Mouse (Mus musculus) testis, adult 2 months (tissue): ENCODE data around the gene Rcc2.

Source experiments
- CTCF ChIP-seq: fragments of 200-500 bp; IDR thresholded peaks from 2 replicates; pipeline ENCODE4 v1.5.1; 2012; ENCODE audit warnings: low read depth, mild to moderate bottlenecking, inconsistent platforms, low read length, moderate library complexity; ENCODE audit not compliant: control insufficient read depth, insufficient read depth, insufficient replicate concordance
- POLR2A ChIP-seq: fragments of 200-500 bp; IDR thresholded peaks from 2 replicates; pipeline ENCODE4 v1.6.1; 2012; ENCODE audit warnings: low read depth, mild to moderate bottlenecking, inconsistent platforms, low read length, moderate library complexity; ENCODE audit not compliant: control insufficient read depth

DNA sequence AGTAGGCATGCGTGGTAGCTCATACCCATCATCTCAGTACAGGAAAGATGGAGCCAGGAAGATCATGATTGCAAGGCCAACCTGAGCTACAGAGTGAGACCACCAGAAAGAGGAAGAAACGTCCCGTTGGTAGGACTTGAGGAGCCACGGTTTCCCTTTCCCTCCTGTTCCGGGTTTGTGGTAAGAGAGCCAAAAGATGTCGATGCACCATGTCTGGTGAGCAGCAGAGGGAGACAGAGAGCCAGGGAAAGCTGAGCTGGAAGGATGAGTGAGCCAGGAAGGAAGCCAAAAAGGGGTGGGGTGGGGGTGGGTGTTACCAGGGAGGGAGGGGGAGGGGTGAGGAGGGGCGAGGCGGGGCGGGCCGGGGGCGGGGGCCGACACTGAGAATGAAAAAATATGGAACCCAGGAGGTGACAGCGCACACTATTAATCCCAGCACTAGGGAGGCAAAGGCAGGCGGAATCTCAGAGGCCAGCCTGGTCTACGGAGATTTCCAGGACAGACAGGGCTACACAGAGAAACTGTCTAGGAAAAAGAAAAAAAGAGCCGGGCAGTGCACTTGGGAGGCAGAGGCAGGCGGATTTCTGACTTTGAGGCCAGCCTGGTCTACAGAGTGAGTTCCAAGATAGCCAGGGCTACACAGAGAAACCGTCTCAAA lies 20.5 kb upstream of the Rcc2 start:
- peak; percentile 79; the same call in 1 of the 2 replicates for TF ChIP-seq CTCF
- TF ChIP-seq POLR2A, result no peak
